In the genomic region with DNA sequence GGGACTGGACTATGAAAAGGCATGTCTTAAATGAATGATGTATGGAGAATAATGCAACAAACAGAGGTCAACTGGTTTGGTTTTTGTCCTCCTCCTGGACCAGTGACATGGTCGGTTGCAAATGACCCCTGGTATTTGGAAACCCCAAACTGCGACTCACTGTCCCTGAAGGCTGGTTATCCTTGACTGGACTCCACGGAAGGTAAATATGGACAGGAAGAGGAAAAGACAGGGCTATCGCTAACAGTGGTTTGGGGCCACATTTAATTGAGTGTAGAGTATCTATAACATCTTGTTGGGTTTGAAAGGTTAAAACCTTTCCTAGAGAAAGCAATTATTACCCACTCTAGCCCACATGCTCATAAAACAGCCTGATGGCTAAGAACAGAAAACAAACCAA, we compare ENCODE assay signal across 27 mouse cellular contexts.
"Had no signal": no experiment of that assay in that cellular context is flagged by ENCODE, and none has a peak within 500 bp of the region (broad histone marks: within the 10 kb centered on the region; RNA-seq: fewer than 3 reads in every experiment).

No protein-coding gene starts in this region.

- H3K9me3 ChIP-seq: heart, embryonic 10.5 days; heart, embryonic 12.5 days; hindbrain, embryonic 10.5 days; hindbrain, embryonic 12.5 days; intestine, embryonic 15.5 days; limb, embryonic 10.5 days; limb, embryonic 12.5 days; liver, embryonic 13.5 days; liver, embryonic 15.5 days had no signal

- DNase-seq: gastrocnemius, adult 2 months; gastrocnemius, postnatal 10 days; gastrocnemius, postnatal 25 days; heart, adult 18-20 months; heart, postnatal 10 days; heart, postnatal 4 days; kidney, adult 18-20 months; kidney, postnatal 14 days; kidney, postnatal 4 days; liver; liver, embryonic 13.5 days had no signal

- H3K27ac ChIP-seq: gastrocnemius, adult 2 months; heart, embryonic 10.5 days; hindbrain, embryonic 10.5 days; hindbrain, embryonic 12.5 days; hindbrain, embryonic 14.5 days; intestine, embryonic 15.5 days; kidney, postnatal 0 days; layer of hippocampus, adult 2 months; left cerebral cortex, adult 2 months; limb, embryonic 10.5 days; limb, embryonic 12.5 days; liver, embryonic 13.5 days; liver, embryonic 15.5 days had no signal

- H3K36me3 ChIP-seq: heart, embryonic 10.5 days; hindbrain, embryonic 10.5 days; hindbrain, embryonic 12.5 days; intestine, embryonic 15.5 days; limb, embryonic 10.5 days; limb, embryonic 12.5 days; liver, embryonic 13.5 days; liver, embryonic 15.5 days had no signal

- H3K4me2 ChIP-seq: heart, embryonic 12.5 days; hindbrain, embryonic 12.5 days; hindbrain, embryonic 14.5 days; intestine, embryonic 15.5 days; limb, embryonic 12.5 days; liver, embryonic 11.5 days; liver, embryonic 13.5 days; liver, embryonic 15.5 days had no signal

- H3K27me3 ChIP-seq: heart, embryonic 12.5 days; hindbrain, embryonic 12.5 days; intestine, embryonic 15.5 days; limb, embryonic 12.5 days; liver, embryonic 13.5 days; liver, embryonic 15.5 days had no signal

- H3K4me3 ChIP-seq: gastrocnemius, adult 2 months; heart, embryonic 10.5 days; heart, embryonic 12.5 days; hindbrain, embryonic 10.5 days; hindbrain, embryonic 12.5 days; intestine, embryonic 15.5 days; layer of hippocampus, adult 2 months; left cerebral cortex, adult 2 months; limb, embryonic 10.5 days; limb, embryonic 12.5 days; liver, embryonic 13.5 days; liver, embryonic 15.5 days had no signal

- H3K9ac ChIP-seq: heart, embryonic 12.5 days; hindbrain, embryonic 12.5 days; hindbrain, embryonic 14.5 days; intestine, embryonic 15.5 days; limb, embryonic 12.5 days; liver, embryonic 13.5 days; liver, embryonic 15.5 days had no signal

- H3K4me1 ChIP-seq: heart, embryonic 10.5 days; hindbrain, embryonic 12.5 days; intestine, embryonic 15.5 days had no signal

- ATAC-seq: hindbrain, embryonic 16.5 days; inflammation-experienced regulatory T-cells, adult 6 months; intestine, embryonic 15.5 days; intestine, postnatal 0 days had no signal
